Mouse (Mus musculus) liver, postnatal 0 days (tissue): ENCODE measurements around the gene Ubn1. TPM values are rescaled to one million over a fixed set of nuclear protein-coding genes. Genes with fewer than 3 reads are reported as not detected.

Source experiments
- ATAC-seq: fragments of 200-750 bp; cut with Nextera tagmentation; 2 replicates; pipeline ENCODE4 v1.8.0; 2017; ENCODE audit warnings: mild to moderate bottlenecking, moderate library complexity
- DNase-seq: peaks from one replicate; pipeline ENCODE4 v3.0.0-alpha.2; 2016
- H3K27ac ChIP-seq: fragments of 300-500 bp; sonication (generic); 2 replicates; pipeline ENCODE4 v1.5.1; 2014; ENCODE audit warnings: antibody characterized with exemption, moderate library complexity, mild to moderate bottlenecking, low read depth
- H3K27me3 ChIP-seq: fragments of 300-500 bp; sonication (generic); 2 replicates; pipeline ENCODE4 v1.6.1; 2014; ENCODE audit warnings: low read length, control low read depth, mixed read lengths; ENCODE audit not compliant: insufficient read depth
- H3K36me3 ChIP-seq: fragments of 300-500 bp; sonication (generic); replicated peaks from 2 replicates; pipeline ENCODE4 v1.6.1; 2014; ENCODE audit warnings: mild to moderate bottlenecking, control low read depth, low read length, moderate library complexity, mixed read lengths; ENCODE audit not compliant: insufficient read depth
- H3K4me1 ChIP-seq: fragments of 300-500 bp; sonication (generic); 2 replicates; pipeline ENCODE4 v1.6.1; 2014; ENCODE audit warnings: antibody characterized with exemption, mild to moderate bottlenecking, control low read depth; ENCODE audit not compliant: insufficient read depth
- H3K4me2 ChIP-seq: fragments of 300-500 bp; sonication (generic); 2 replicates; pipeline ENCODE4 v1.6.1; 2014; ENCODE audit warnings: low read depth, mild to moderate bottlenecking, low read length, moderate library complexity, mixed read lengths
- H3K4me3 ChIP-seq: fragments of 300-500 bp; sonication (generic); 2 replicates; pipeline ENCODE4 v1.5.1; 2014; ENCODE audit warnings: low read depth, low read length
- H3K9ac ChIP-seq: fragments of 300-500 bp; sonication (generic); replicated peaks from 2 replicates; pipeline ENCODE4 v1.6.1; 2014; ENCODE audit warnings: mild to moderate bottlenecking, moderate library complexity
- H3K9me3 ChIP-seq: fragments of 300-500 bp; sonication (generic); 2 replicates; pipeline ENCODE4 v1.6.1; 2016; ENCODE audit warnings: mild to moderate bottlenecking, control low read depth, low read length, mixed read lengths
- CTCF ChIP-seq: sonication (generic); IDR thresholded peaks from 2 replicates; pipeline ENCODE4 v1.5.1; 2016; ENCODE audit warnings: antibody characterized with exemption, low read depth
- EP300 ChIP-seq: IDR thresholded peaks from 2 replicates; pipeline ENCODE4 v1.6.1; 2016; ENCODE audit warnings: antibody characterized with exemption, low read depth, mild to moderate bottlenecking
- WGBS: fragments of 180-500 bp; shearing (Covaris S2); extraction: QIAGEN DNeasy Blood & Tissue Kit; methylation state at CpG from one replicate; pipeline ENCODE4 v1.1.7; 2014; ENCODE audit not compliant: insufficient replicate concordance; 5-methylcytosine and 5-hydroxymethylcytosine counted together
- polyA plus RNA-seq: library from polyadenylated mRNA; unstranded; fragments of >200 nt; fragmentation: Nextera tagmentation; extraction: Ambion mirVana; gene quantifications from 2 replicates; pipeline ENCODE4 v1.2.1, GENCODE M21; 2015

Ubn1 gene
- 6.4 and 6.5 TPM in 2 replicates for polyA plus RNA-seq

- Histone ChIP-seq H3K4me3 (peak within 1 kb of the TSS; percentile 93), H3K27ac (peak within 1 kb of the TSS; percentile 92), H3K9ac (peak within 1 kb of the TSS; percentile 98), H3K4me1 (peaks cover 22% of the 10 kb centered on the region), H3K27me3 (no peaks in the 10 kb centered on the region), H3K9me3 (no peaks in the 10 kb centered on the region), H3K36me3 (peaks cover 34% of the 10 kb centered on the region), H3K4me2 (peak within 1 kb of the TSS; percentile 85)
- TF ChIP-seq EP300 (no peak), CTCF (no peak)
- ATAC-seq (peak; percentile 96), DNase-seq (peak; percentile 100)
- WGBS = under 1% methylated on average over 50 of the region's 56 CpGs
Observed at GRCm38 (mm10) chr16:5049774-5050234, at the start of gene Ubn1, which contains the start of gene Glyr1. Gene Ubn1, plus strand, starts transcription at chr16:5050057. Gene Glyr1, minus strand, starts transcription at chr16:5049863.

GRCm38 (mm10) chr16:5000611-5001010 is 49.2 kb upstream of the Ubn1 start:
- no peak overlapping the region for H3K4me3 ChIP-seq
- no peak for TF ChIP-seq CTCF
- TF ChIP-seq EP300 = no peak
- WGBS = 51% methylated on average over 3 of the region's 3 CpGs
- DNase-seq (no peak), ATAC-seq (no peak)
- no peaks in the 10 kb centered on the region for H3K36me3 ChIP-seq
- no peak overlapping the region for H3K9ac ChIP-seq
- H3K4me2 ChIP-seq = no peak overlapping the region
- H3K4me1 ChIP-seq = peaks cover 6% of the 10 kb centered on the region; the same call in 1 of the 2 replicates
- H3K27me3 ChIP-seq = no peaks in the 10 kb centered on the region
- H3K9me3 ChIP-seq = no peaks in the 10 kb centered on the region
- no peak overlapping the region for H3K27ac ChIP-seq

- Histone ChIP-seq H3K27ac (peak within 1 kb of the TSS; percentile 57), H3K36me3 (peaks cover 8% of the 10 kb centered on the region; the same call in 1 of the 2 replicates), H3K9me3 (no peaks in the 10 kb centered on the region), H3K9ac (no peak within 1 kb of the TSS), H3K4me1 (peaks cover 28% of the 10 kb centered on the region), H3K4me3 (no peak within 1 kb of the TSS), H3K27me3 (no peaks in the 10 kb centered on the region), H3K4me2 (peak within 1 kb of the TSS; percentile 53)
- peak; percentile 74 for ATAC-seq
- DNase-seq = peak; percentile 77
- WGBS = 60% methylated on average over 5 of the region's 5 CpGs
- TF ChIP-seq CTCF (no peak), EP300 (no peak)
Observed at GRCm38 (mm10) chr16:5007067-5007466, 42.8 kb upstream of the Ubn1 start, which contains the start of gene Smim22. Gene Smim22, plus strand, starts transcription at chr16:5007288.

- peak; percentile 22; the same call in 1 of the 2 replicates for ATAC-seq
- peak overlapping the region; percentile 57 for H3K27ac ChIP-seq
Observed at GRCm38 (mm10) chr16:5007492-5007891, 42.4 kb upstream of the Ubn1 start.

GRCm38 (mm10) chr16:5008076-5008475 is 41.8 kb upstream of the Ubn1 start:
- H3K9ac ChIP-seq = no peak overlapping the region

More at GRCm38 (mm10) chr16:5007492-5007891, 42.4 kb upstream of the Ubn1 start:
- Histone ChIP-seq H3K9ac (no peak overlapping the region), H3K4me1 (peaks cover 32% of the 10 kb centered on the region), H3K4me3 (no peak overlapping the region), H3K4me2 (peak overlapping the region; percentile 53), H3K9me3 (no peaks in the 10 kb centered on the region), H3K36me3 (peaks cover 8% of the 10 kb centered on the region; the same call in 1 of the 2 replicates), H3K27me3 (no peaks in the 10 kb centered on the region)
- no peak for DNase-seq
- WGBS = 39% methylated on average over 6 of the region's 6 CpGs
- no peak for TF ChIP-seq CTCF
- TF ChIP-seq EP300 = no peak

GRCm38 (mm10) chr16:5010371-5010935 is 39.4 kb upstream of the Ubn1 start:
- Histone ChIP-seq H3K4me1 (peaks cover 39% of the 10 kb centered on the region), H3K27me3 (no peaks in the 10 kb centered on the region), H3K9ac (peak overlapping the region; percentile 2; the same call in 1 of the 2 replicates), H3K4me2 (peak overlapping the region; percentile 95), H3K9me3 (no peaks in the 10 kb centered on the region), H3K27ac (peak overlapping the region; percentile 84), H3K4me3 (no peak overlapping the region), H3K36me3 (peaks cover 21% of the 10 kb centered on the region)
- DNase-seq (no peak), ATAC-seq (no peak)
- no peak for TF ChIP-seq EP300
- no peak for TF ChIP-seq CTCF
- whole genome bisulfite sequencing = 74% methylated on average over 10 of the region's 10 CpGs

More at GRCm38 (mm10) chr16:5008076-5008475, 41.8 kb upstream of the Ubn1 start:
- WGBS = 74% methylated on average over 12 of the region's 12 CpGs
- peak overlapping the region; percentile 16; the same call in 1 of the 2 replicates for H3K27ac ChIP-seq
- peaks cover 8% of the 10 kb centered on the region; the same call in 1 of the 2 replicates for H3K36me3 ChIP-seq
- no peaks in the 10 kb centered on the region for H3K9me3 ChIP-seq
- peak overlapping the region; percentile 53; the same call in 1 of the 2 replicates for H3K4me2 ChIP-seq
- H3K4me3 ChIP-seq = no peak overlapping the region
- ATAC-seq (no peak), DNase-seq (no peak)
- H3K27me3 ChIP-seq = no peaks in the 10 kb centered on the region
- no peak for TF ChIP-seq CTCF
- no peak for TF ChIP-seq EP300
- peaks cover 38% of the 10 kb centered on the region for H3K4me1 ChIP-seq
